Mouse (Mus musculus): Measurements from ENCODE around the gene Tekt4. TPM values are rescaled to one million over a fixed set of nuclear protein-coding genes. Genes with fewer than 3 reads are reported as not detected.
A peak's percentile ranks its signal among the peaks of the same experiment; 100 is the strongest.

Tekt4 gene
- polyA plus RNA-seq, 1 experiment from 2014 or later, result not detected

DNA sequence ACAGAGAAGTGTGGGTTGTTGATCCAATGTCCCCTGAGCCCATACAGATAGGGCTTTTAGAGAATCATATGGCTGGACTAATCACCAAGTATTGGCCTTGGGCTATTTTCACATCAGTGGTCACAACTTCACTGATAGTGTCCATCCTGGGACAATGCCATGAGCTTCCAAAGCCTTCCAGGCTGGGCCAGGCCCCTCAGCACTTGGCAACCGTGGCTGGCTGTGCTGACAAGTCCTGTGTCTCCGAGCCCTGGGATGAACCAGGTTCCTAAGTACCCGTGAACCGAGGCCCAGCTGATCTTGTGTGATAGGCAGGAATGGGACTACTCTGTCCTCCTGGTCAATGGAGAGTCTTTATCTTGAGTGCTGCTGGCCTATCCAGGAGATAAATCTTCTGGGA is 9.7 kb downstream of the Tekt4 start:
- peaks cover 10% of the 10 kb centered on the region; the same call in 1 of the 2 replicates for H3K27me3 ChIP-seq (replicated peaks)
- H3K4me1 ChIP-seq, result 0 out of 2 replicates have a peak, but pooled peaks cover 6% of the 10 kb centered on the region
- 49% methylated on average over 4 of the region's 4 CpGs for WGBS (ENCODE audit: insufficient replicate concordance)

GRCm38 (mm10) chr17:25466257-25466656 is 11.8 kb downstream of the Tekt4 start:
- Histone ChIP-seq H3K4me3 (no peak overlapping the region), H3K27me3 (replicated peaks) (peaks cover 23% of the 10 kb centered on the region), H3K36me3 (no peaks in the 10 kb centered on the region), H3K27ac (no peak overlapping the region), H3K9me3 (replicated peaks) (no peaks in the 10 kb centered on the region), H3K9ac (no peak overlapping the region), H3K4me2 (no peak overlapping the region), H3K4me1 (0 out of 2 replicates have a peak, but pooled peaks cover 6% of the 10 kb centered on the region)
- ATAC-seq, result no peak
- WGBS (ENCODE audit: insufficient replicate concordance), result 67% methylated on average over 2 of the region's 2 CpGs

More for the DNA sequence above, 9.7 kb downstream of the Tekt4 start:
- Histone ChIP-seq H3K9me3 (replicated peaks) (no peaks in the 10 kb centered on the region), H3K27ac (no peak overlapping the region), H3K9ac (no peak overlapping the region), H3K36me3 (no peaks in the 10 kb centered on the region), H3K4me2 (no peak overlapping the region), H3K4me3 (no peak overlapping the region)
- no peak for ATAC-seq

- H3K9me3 ChIP-seq (replicated peaks), result no peaks in the 10 kb centered on the region
- H3K4me2 ChIP-seq, result no peak overlapping the region
- ATAC-seq, result no peak
- 0 out of 2 replicates have a peak, but pooled peaks cover 1% of the 10 kb centered on the region for H3K4me1 ChIP-seq
- H3K4me3 ChIP-seq, result no peak overlapping the region
- 36% methylated on average over 6 of the region's 6 CpGs for WGBS (ENCODE audit: insufficient replicate concordance)
- no peak overlapping the region for H3K9ac ChIP-seq
- H3K27ac ChIP-seq, result no peak overlapping the region
- no peaks in the 10 kb centered on the region for H3K36me3 ChIP-seq
- peaks cover 31% of the 10 kb centered on the region for H3K27me3 ChIP-seq (replicated peaks)
Observed at GRCm38 (mm10) chr17:25467781-25468180, 13.4 kb downstream of the Tekt4 start.

- Histone ChIP-seq H3K4me2 (no peak overlapping the region), H3K36me3 (no peaks in the 10 kb centered on the region), H3K9me3 (replicated peaks) (no peaks in the 10 kb centered on the region), H3K4me1 (no peaks in the 10 kb centered on the region), H3K27ac (no peak overlapping the region), H3K4me3 (no peak overlapping the region), H3K9ac (no peak overlapping the region), H3K27me3 (replicated peaks) (peaks cover 34% of the 10 kb centered on the region)
- WGBS (ENCODE audit: insufficient replicate concordance), result 53% methylated on average over 6 of the region's 6 CpGs
- no peak for ATAC-seq
Observed at GRCm38 (mm10) chr17:25468301-25468700, 13.9 kb downstream of the Tekt4 start.

DNA sequence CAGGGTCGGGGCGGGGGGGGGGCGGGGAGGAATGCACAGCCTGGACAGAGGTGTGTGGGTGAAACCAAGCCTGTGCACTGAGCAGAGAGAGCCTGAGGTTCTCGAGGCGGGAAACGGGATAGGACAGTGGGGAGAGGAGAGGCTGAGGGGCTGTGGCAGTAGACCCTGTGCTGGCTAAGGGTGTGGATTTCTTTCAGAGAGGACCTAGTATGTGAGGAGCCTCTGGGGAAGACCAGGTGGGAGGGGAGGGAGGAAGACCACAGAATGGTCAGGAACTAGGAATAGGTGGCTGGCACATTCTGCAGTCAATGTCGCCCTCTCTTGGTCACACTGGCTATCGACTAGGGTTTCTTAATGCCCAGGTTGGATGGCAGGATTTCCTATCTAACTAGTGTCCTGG is 15.4 kb downstream of the Tekt4 start:
- peaks cover 7% of the 10 kb centered on the region; the same call in 1 of the 2 replicates for H3K4me1 ChIP-seq
- H3K36me3 ChIP-seq, result no peaks in the 10 kb centered on the region
- H3K27me3 ChIP-seq (replicated peaks), result peaks cover 48% of the 10 kb centered on the region
- H3K4me3 ChIP-seq, result no peak overlapping the region
- no peaks in the 10 kb centered on the region for H3K9me3 ChIP-seq (replicated peaks)
- H3K4me2 ChIP-seq, result no peak overlapping the region
- H3K9ac ChIP-seq, result no peak overlapping the region
- ATAC-seq, result no peak
- 20% methylated on average over 7 of the region's 8 CpGs for WGBS (ENCODE audit: insufficient replicate concordance)
- no peak overlapping the region for H3K27ac ChIP-seq

- 41% methylated on average over 8 of the region's 8 CpGs for WGBS (ENCODE audit: insufficient replicate concordance)
- H3K27me3 ChIP-seq (replicated peaks), result peaks cover 62% of the 10 kb centered on the region
- no peak overlapping the region for H3K27ac ChIP-seq
- H3K9ac ChIP-seq, result no peak overlapping the region
- ATAC-seq, result peak; percentile 49; the same call in 1 of the 2 replicates
- H3K4me3 ChIP-seq, result no peak overlapping the region
- no peaks in the 10 kb centered on the region for H3K36me3 ChIP-seq
- peaks cover 11% of the 10 kb centered on the region; the same call in 1 of the 2 replicates for H3K4me1 ChIP-seq
- no peaks in the 10 kb centered on the region for H3K9me3 ChIP-seq (replicated peaks)
- peak overlapping the region; percentile 32 for H3K4me2 ChIP-seq
Observed at GRCm38 (mm10) chr17:25471418-25471817, 17.0 kb downstream of the Tekt4 start.

DNA sequence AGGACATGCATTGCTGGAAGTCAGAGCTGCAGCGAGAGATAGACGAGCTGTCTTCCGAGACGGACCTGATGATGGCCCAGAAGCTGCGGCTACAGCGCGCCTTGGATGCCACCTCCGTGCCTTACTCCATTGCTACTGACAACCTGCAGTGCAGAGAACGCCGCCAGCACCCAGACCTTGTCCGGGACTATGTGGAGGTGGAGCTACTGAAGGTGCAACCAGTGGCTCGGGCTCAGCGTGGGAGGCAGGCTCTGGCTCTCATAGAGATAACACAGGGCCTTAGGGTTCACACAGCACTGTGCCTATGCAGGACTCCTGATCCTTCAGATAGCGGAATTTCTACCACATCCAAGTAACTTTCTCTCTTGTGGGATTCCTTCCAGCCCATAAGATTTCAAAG is 17.6 kb downstream of the Tekt4 start:
- no peaks in the 10 kb centered on the region for H3K9me3 ChIP-seq (replicated peaks)
- no peak for ATAC-seq
- no peak overlapping the region for H3K27ac ChIP-seq
- peaks cover 68% of the 10 kb centered on the region for H3K27me3 ChIP-seq (replicated peaks)
- H3K4me3 ChIP-seq, result no peak overlapping the region
- peaks cover 11% of the 10 kb centered on the region; the same call in 1 of the 2 replicates for H3K4me1 ChIP-seq
- no peaks in the 10 kb centered on the region for H3K36me3 ChIP-seq
- 33% methylated on average over 14 of the region's 14 CpGs for WGBS (ENCODE audit: insufficient replicate concordance)
- peak overlapping the region; percentile 32 for H3K4me2 ChIP-seq
- no peak overlapping the region for H3K9ac ChIP-seq

- H3K27ac ChIP-seq, result no peak overlapping the region
- WGBS (ENCODE audit: insufficient replicate concordance), result 3% methylated on average over 38 of the region's 38 CpGs
- H3K4me2 ChIP-seq, result peak overlapping the region; percentile 72
- no peak overlapping the region for H3K9ac ChIP-seq
- ATAC-seq, result peak; percentile 46; the same call in 1 of the 2 replicates
- peak overlapping the region; percentile 44 for H3K4me3 ChIP-seq
- peaks cover 11% of the 10 kb centered on the region; the same call in 1 of the 2 replicates for H3K4me1 ChIP-seq
- no peaks in the 10 kb centered on the region for H3K9me3 ChIP-seq (replicated peaks)
- no peaks in the 10 kb centered on the region for H3K36me3 ChIP-seq
- peaks cover 80% of the 10 kb centered on the region for H3K27me3 ChIP-seq (replicated peaks)
Observed at GRCm38 (mm10) chr17:25474330-25475077, 20.1 kb downstream of the Tekt4 start.

GRCm38 (mm10) chr17:25475946-25476744 is 21.7 kb downstream of the Tekt4 start:
- no peak overlapping the region for H3K4me2 ChIP-seq
- H3K9ac ChIP-seq, result no peak overlapping the region
- H3K27ac ChIP-seq, result no peak overlapping the region
- no peaks in the 10 kb centered on the region for H3K9me3 ChIP-seq (replicated peaks)
- WGBS (ENCODE audit: insufficient replicate concordance), result 35% methylated on average over 19 of the region's 19 CpGs
- peaks cover 81% of the 10 kb centered on the region for H3K27me3 ChIP-seq (replicated peaks)
- H3K4me3 ChIP-seq, result no peak overlapping the region
- no peaks in the 10 kb centered on the region for H3K36me3 ChIP-seq
- peaks cover 11% of the 10 kb centered on the region; the same call in 1 of the 2 replicates for H3K4me1 ChIP-seq
- ATAC-seq, result no peak

DNA sequence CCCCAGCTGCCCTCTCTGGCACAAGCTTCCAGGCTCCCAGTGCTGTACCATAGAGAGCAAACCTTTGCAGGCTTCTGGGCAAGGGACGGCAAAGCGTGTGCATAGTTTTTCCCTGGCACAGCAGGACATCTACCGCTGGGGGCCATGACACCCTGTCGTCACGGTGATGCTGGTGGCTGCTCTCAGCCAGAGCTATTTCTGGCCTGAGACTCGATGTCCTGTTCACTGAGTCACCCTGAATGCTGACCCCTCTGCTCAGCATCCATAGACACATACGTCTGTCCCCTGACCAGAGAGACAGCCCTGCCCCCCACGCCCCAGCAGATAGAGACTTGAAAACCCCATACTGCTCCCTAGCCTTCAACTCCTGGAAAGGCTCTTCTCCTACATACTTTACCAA is 25.7 kb downstream of the Tekt4 start:
- Histone ChIP-seq H3K4me2 (no peak overlapping the region), H3K27me3 (replicated peaks) (peaks cover 60% of the 10 kb centered on the region), H3K4me1 (no peaks in the 10 kb centered on the region), H3K4me3 (no peak overlapping the region), H3K36me3 (no peaks in the 10 kb centered on the region), H3K9me3 (replicated peaks) (no peaks in the 10 kb centered on the region), H3K9ac (no peak overlapping the region), H3K27ac (no peak overlapping the region)
- 50% methylated on average over 8 of the region's 8 CpGs for WGBS (ENCODE audit: insufficient replicate concordance)
- ATAC-seq, result no peak

- H3K36me3 ChIP-seq, result no peaks in the 10 kb centered on the region
- H3K9ac ChIP-seq, result no peak overlapping the region
- ATAC-seq, result no peak
- no peak overlapping the region for H3K4me2 ChIP-seq
- H3K27me3 ChIP-seq (replicated peaks), result peaks cover 56% of the 10 kb centered on the region
- 29% methylated on average over 4 of the region's 4 CpGs for WGBS (ENCODE audit: insufficient replicate concordance)
- no peak overlapping the region for H3K4me3 ChIP-seq
- H3K9me3 ChIP-seq (replicated peaks), result no peaks in the 10 kb centered on the region
- no peak overlapping the region for H3K27ac ChIP-seq
- no peaks in the 10 kb centered on the region for H3K4me1 ChIP-seq
Observed at GRCm38 (mm10) chr17:25480820-25481219, 26.4 kb downstream of the Tekt4 start.

DNA sequence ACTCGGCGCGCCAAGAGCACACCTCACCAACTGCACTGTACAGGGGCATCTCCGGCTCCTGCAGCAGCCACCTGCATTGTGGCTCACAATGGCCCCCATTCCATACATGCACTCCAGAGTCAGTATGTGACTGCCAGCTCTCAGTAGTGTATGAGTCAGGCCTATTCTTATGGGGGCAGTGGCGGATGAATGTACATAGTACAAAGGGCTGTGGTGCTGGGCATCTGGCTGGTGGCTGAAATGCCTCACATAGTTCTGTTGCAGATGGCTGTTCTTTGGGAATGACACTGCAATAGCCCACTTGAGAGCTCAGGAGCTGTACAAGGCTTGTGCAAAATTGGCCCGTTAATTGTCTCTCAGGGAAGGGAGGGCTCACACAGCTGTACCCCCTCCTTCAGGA is 27.7 kb downstream of the Tekt4 start:
- no peak overlapping the region for H3K27ac ChIP-seq
- H3K36me3 ChIP-seq, result no peaks in the 10 kb centered on the region
- no peak overlapping the region for H3K4me3 ChIP-seq
- H3K27me3 ChIP-seq (replicated peaks), result peaks cover 48% of the 10 kb centered on the region
- no peaks in the 10 kb centered on the region for H3K4me1 ChIP-seq
- no peak for ATAC-seq
- no peak overlapping the region for H3K4me2 ChIP-seq
- WGBS (ENCODE audit: insufficient replicate concordance), result 72% methylated on average over 6 of the region's 6 CpGs
- H3K9ac ChIP-seq, result no peak overlapping the region
- no peaks in the 10 kb centered on the region for H3K9me3 ChIP-seq (replicated peaks)

Measured in liver, embryonic 12.5 days (tissue).